Mouse (Mus musculus) embryo, embryonic 9.5 days (tissue): ENCODE results near the gene Btbd11.
A peak's percentile ranks its signal among the peaks of the same experiment; 100 is the strongest.

Experiments
- DNase-seq: peaks from one replicate; pipeline ENCODE4 v3.0.0-alpha.2; 2017; ENCODE audit errors: extremely low spot score

Btbd11 gene

GRCm38 (mm10) chr10:85420851-85421628, 34.4 kb downstream of the Btbd11 start:
- DNase-seq = peak; percentile 4

GRCm38 (mm10) chr10:85421629-85422012, 35.0 kb downstream of the Btbd11 start:
- DNase-seq = no peak

GRCm38 (mm10) chr10:85425756-85426155, 39.1 kb downstream of the Btbd11 start:
- DNase-seq = no peak

- DNase-seq = no peak
Measured at GRCm38 (mm10) chr10:85437217-85437616, 50.6 kb downstream of the Btbd11 start.

- no peak for DNase-seq
Measured at GRCm38 (mm10) chr10:85443371-85443770, 56.8 kb downstream of the Btbd11 start.

- DNase-seq = no peak
Measured at GRCm38 (mm10) chr10:85445891-85446290, 59.3 kb downstream of the Btbd11 start.

- no peak for DNase-seq
Measured at GRCm38 (mm10) chr10:85446700-85447099, 60.1 kb downstream of the Btbd11 start.

- DNase-seq = no peak
Measured at GRCm38 (mm10) chr10:85447869-85448268, 61.3 kb downstream of the Btbd11 start.

GRCm38 (mm10) chr10:85451629-85452368, 65.2 kb downstream of the Btbd11 start:
- peak; percentile 10 for DNase-seq

GRCm38 (mm10) chr10:85453221-85453775, 66.7 kb downstream of the Btbd11 start:
- DNase-seq = no peak

GRCm38 (mm10) chr10:85455985-85456384, 69.4 kb downstream of the Btbd11 start:
- DNase-seq = peak; percentile 16

- DNase-seq = peak; percentile 48
Measured at GRCm38 (mm10) chr10:85458744-85459344, 72.2 kb downstream of the Btbd11 start.

- DNase-seq = no peak
Measured at GRCm38 (mm10) chr10:85460736-85461135, 74.1 kb downstream of the Btbd11 start.

- DNase-seq = no peak
Measured at GRCm38 (mm10) chr10:85464152-85464551, 77.5 kb downstream of the Btbd11 start.

GRCm38 (mm10) chr10:85465516-85466408, 79.1 kb downstream of the Btbd11 start:
- no peak for DNase-seq

GRCm38 (mm10) chr10:85466409-85466761, 79.8 kb downstream of the Btbd11 start:
- no peak for DNase-seq

- no peak for DNase-seq
Measured at GRCm38 (mm10) chr10:85467393-85467792, 80.8 kb downstream of the Btbd11 start.

GRCm38 (mm10) chr10:85468527-85468926, 81.9 kb downstream of the Btbd11 start:
- DNase-seq = no peak

GRCm38 (mm10) chr10:85469341-85469740, 82.7 kb downstream of the Btbd11 start:
- DNase-seq = no peak

GRCm38 (mm10) chr10:85473265-85473664, 86.7 kb downstream of the Btbd11 start:
- DNase-seq = no peak

GRCm38 (mm10) chr10:85473871-85474270, 87.3 kb downstream of the Btbd11 start:
- no peak for DNase-seq
